Comparison of ENCODE assay signal across 11 mouse cellular contexts in genomic region chr5:32080490-32081219, GRCm38 (mm10). TPM values are rescaled to one million over a fixed set of nuclear protein-coding genes. Genes with fewer than 3 reads are reported as not detected.
A peak's percentile ranks its signal among the peaks of the same experiment; 100 is the strongest.
DNase-seq lines count a peak whose midpoint lies in the region; ATAC-seq lines count a peak whose summit lies in the region.
"Had no signal": no experiment of that assay in that cellular context is flagged by ENCODE, and none has a peak within 500 bp of the region (broad histone marks: within the 10 kb centered on the region; RNA-seq: fewer than 3 reads in every experiment).

No protein-coding gene starts in this region.

- H3K27me3 ChIP-seq in forebrain, embryonic 10.5 days (ENCODE audit: poor library complexity, severe bottlenecking) = no peaks in the 10 kb centered on the region
- no peaks in the 10 kb centered on the region for H3K27me3 ChIP-seq in forebrain, embryonic 15.5 days
- H3K27me3 ChIP-seq in hindbrain, embryonic 14.5 days (ENCODE audit: control insufficient read depth, insufficient read depth, low read length) = no peaks in the 10 kb centered on the region
- no peaks in the 10 kb centered on the region for H3K27me3 ChIP-seq in hindbrain, embryonic 16.5 days (replicated peaks; ENCODE audit: control insufficient read depth, insufficient read depth, low read length)
- H3K27me3 ChIP-seq in limb, embryonic 15.5 days = no peaks in the 10 kb centered on the region

- no peak overlapping the region for H3K4me3 ChIP-seq in forebrain, embryonic 10.5 days
- H3K4me3 ChIP-seq in forebrain, embryonic 15.5 days = no peak overlapping the region
- H3K4me3 ChIP-seq in hindbrain, embryonic 14.5 days (replicated peaks; ENCODE audit: low read length) = no peak overlapping the region
- no peak overlapping the region for H3K4me3 ChIP-seq in hindbrain, embryonic 16.5 days (ENCODE audit: low read length)
- H3K4me3 ChIP-seq in limb, embryonic 15.5 days = no peak overlapping the region

- no peak overlapping the region for H3K4me2 ChIP-seq in forebrain, embryonic 15.5 days (replicated peaks)
- no peak overlapping the region for H3K4me2 ChIP-seq in hindbrain, embryonic 14.5 days (replicated peaks)
- no peak overlapping the region for H3K4me2 ChIP-seq in hindbrain, embryonic 16.5 days (ENCODE audit: low read length)
- no peak overlapping the region for H3K4me2 ChIP-seq in limb, embryonic 15.5 days

- 63% methylated on average over 7 of the region's 7 CpGs for WGBS in forebrain, embryonic 10.5 days
- 34% methylated on average over 7 of the region's 7 CpGs for WGBS in forebrain, embryonic 15.5 days
- WGBS in hindbrain, embryonic 14.5 days = 34% methylated on average over 7 of the region's 7 CpGs
- WGBS in hindbrain, embryonic 16.5 days = 31% methylated on average over 7 of the region's 7 CpGs
- 25% methylated on average over 7 of the region's 7 CpGs for WGBS in limb, embryonic 15.5 days

- DNase-seq in forebrain, embryonic 10.5 days (ENCODE audit: extremely low spot score, low spot score) = no peak
- no peak for DNase-seq in hindbrain, embryonic 14.5 days (ENCODE audit: low spot score)
- DNase-seq in 416B (ENCODE audit: low read depth) = peak; percentile 30
- no peak for DNase-seq in urinary bladder, postnatal 14 days (ENCODE audit: low spot score)
- DNase-seq: cerebellum, postnatal 36 days; retina, postnatal 1 day had no signal

- H3K36me3 ChIP-seq in forebrain, embryonic 10.5 days (replicated peaks) = no peaks in the 10 kb centered on the region
- no peaks in the 10 kb centered on the region for H3K36me3 ChIP-seq in forebrain, embryonic 15.5 days
- H3K36me3 ChIP-seq in hindbrain, embryonic 14.5 days (replicated peaks; ENCODE audit: control insufficient read depth, insufficient read depth) = no peaks in the 10 kb centered on the region
- H3K36me3 ChIP-seq in hindbrain, embryonic 16.5 days (ENCODE audit: control insufficient read depth, insufficient read depth, low read length) = no peaks in the 10 kb centered on the region
- no peaks in the 10 kb centered on the region for H3K36me3 ChIP-seq in limb, embryonic 15.5 days

- H3K27ac ChIP-seq in forebrain, embryonic 10.5 days = peak overlapping the region; percentile 30; the same call in 1 of the 2 replicates
- no peak overlapping the region for H3K27ac ChIP-seq in forebrain, embryonic 15.5 days (replicated peaks)
- H3K27ac ChIP-seq in hindbrain, embryonic 14.5 days = 0 out of 2 replicates have a peak overlapping the region, but pooled peaks have one; percentile 5
- H3K27ac ChIP-seq in hindbrain, embryonic 16.5 days (ENCODE audit: low read depth, low read length) = no peak overlapping the region
- peak overlapping the region; percentile 64 for H3K27ac ChIP-seq in limb, embryonic 15.5 days

- H3K9ac ChIP-seq in forebrain, embryonic 15.5 days (replicated peaks) = no peak overlapping the region
- no peak overlapping the region for H3K9ac ChIP-seq in hindbrain, embryonic 14.5 days
- no peak overlapping the region for H3K9ac ChIP-seq in hindbrain, embryonic 16.5 days (ENCODE audit: low read depth, low read length)
- H3K9ac ChIP-seq in limb, embryonic 15.5 days = no peak overlapping the region

- ATAC-seq in forebrain, embryonic 15.5 days (replicated peaks) = no peak
- no peak for ATAC-seq in hindbrain, embryonic 14.5 days (ENCODE audit: low FRiP score)
- ATAC-seq in hindbrain, embryonic 16.5 days = no peak
- no peak for ATAC-seq in limb, embryonic 15.5 days (ENCODE audit: insufficient number of reproducible peaks, low FRiP score, low TSS enrichment, low read depth)
- no peak for ATAC-seq in granulocyte monocyte progenitor cell, adult 5-6 weeks (replicated peaks; ENCODE audit: poor library complexity, severe bottlenecking)
- ATAC-seq: inflammation-experienced regulatory T-cells, adult 6 months had no signal

- H3K9me3 ChIP-seq in forebrain, embryonic 10.5 days = no peaks in the 10 kb centered on the region
- H3K9me3 ChIP-seq in forebrain, embryonic 15.5 days = no peaks in the 10 kb centered on the region
- H3K9me3 ChIP-seq in hindbrain, embryonic 14.5 days (ENCODE audit: control insufficient read depth, low read length) = no peaks in the 10 kb centered on the region
- H3K9me3 ChIP-seq in hindbrain, embryonic 16.5 days (ENCODE audit: control insufficient read depth, low read length) = no peaks in the 10 kb centered on the region
- H3K9me3 ChIP-seq in limb, embryonic 15.5 days = no peaks in the 10 kb centered on the region

- peaks cover 9% of the 10 kb centered on the region for H3K4me1 ChIP-seq in forebrain, embryonic 10.5 days
- H3K4me1 ChIP-seq in forebrain, embryonic 15.5 days = no peaks in the 10 kb centered on the region
- peaks cover 5% of the 10 kb centered on the region; the same call in 1 of the 2 replicates for H3K4me1 ChIP-seq in hindbrain, embryonic 14.5 days (replicated peaks; ENCODE audit: control insufficient read depth, insufficient read depth, low read length)
- H3K4me1 ChIP-seq in hindbrain, embryonic 16.5 days (ENCODE audit: control insufficient read depth, insufficient read depth, low read depth, low read length) = peaks cover 3% of the 10 kb centered on the region; the same call in 1 of the 2 replicates
- H3K4me1 ChIP-seq in limb, embryonic 15.5 days = peaks cover 34% of the 10 kb centered on the region

RNA-seq across cellular contexts. Expression of gene Fosl2, which starts 54.9 kb away (rescaled TPM):
- polyA plus RNA-seq in forebrain, embryonic 10.5 days (2016; fragmentation: Nextera tagmentation; extraction: Ambion mirVana) = 0.32 and 0.60 TPM in 2 replicates
- polyA plus RNA-seq in forebrain, embryonic 15.5 days (2015; fragmentation: Nextera tagmentation; extraction: Ambion mirVana) = 2.7 and 2.8 TPM in 2 replicates
- polyA plus RNA-seq in hindbrain, embryonic 14.5 days (2014; fragmentation: Nextera tagmentation; extraction: Ambion mirVana) = 0.80 and 1.1 TPM in 2 replicates
- polyA plus RNA-seq in hindbrain, embryonic 16.5 days (2015; fragmentation: Nextera tagmentation; extraction: Ambion mirVana) = 0.70 and 0.85 TPM in 2 replicates
- polyA plus RNA-seq in limb, embryonic 15.5 days (2015; fragmentation: Nextera tagmentation; extraction: Ambion mirVana) = 9.9 and 10.6 TPM in 2 replicates
- 23.4 and 24.7 TPM in 2 replicates for total RNA-seq in granulocyte monocyte progenitor cell, adult 5-6 weeks (2014; fragmentation: Nextera tagmentation)
- 9.1 and 11.2 TPM in 2 replicates for total RNA-seq in granulocyte monocyte progenitor cell, adult 5-6 weeks (2017)

Comparison
In these comparisons a context has a peak if more than half of its experiments do, and no peak if none do; other contexts are left out.
1. H3K27ac ChIP-seq: peak in forebrain, embryonic 10.5 days (single experiment), hindbrain, embryonic 14.5 days (single experiment) and limb, embryonic 15.5 days (single experiment); none in forebrain, embryonic 15.5 days (single experiment) and hindbrain, embryonic 16.5 days (single experiment).